Mouse (Mus musculus) neural tube, embryonic 14.5 days (tissue): Measurements from ENCODE around the gene Zfp217. TPM values are rescaled to one million over a fixed set of nuclear protein-coding genes. Genes with fewer than 3 reads are reported as not detected.

Experiments
- ATAC-seq: fragments of 200-750 bp; cut with Nextera tagmentation; 2 replicates; pipeline ENCODE4 v1.8.0; 2017; ENCODE audit warnings: low read depth, mild to moderate bottlenecking, moderate TSS enrichment, moderate library complexity
- H3K27ac ChIP-seq: fragments of 300-500 bp; sonication (generic); 2 replicates; pipeline ENCODE4 v1.5.1; 2014; ENCODE audit warnings: low read depth, mild to moderate bottlenecking, control low read depth, low read length, moderate library complexity, mixed read lengths
- H3K27me3 ChIP-seq: fragments of 300-500 bp; sonication (generic); 2 replicates; pipeline ENCODE4 v1.6.1; 2014; ENCODE audit warnings: low read length; ENCODE audit not compliant: control insufficient read depth, insufficient read depth
- H3K36me3 ChIP-seq: fragments of 300-500 bp; sonication (generic); 2 replicates; pipeline ENCODE4 v1.6.1; 2014; ENCODE audit warnings: low read length, mixed read lengths; ENCODE audit not compliant: control insufficient read depth, insufficient read depth
- H3K4me1 ChIP-seq: fragments of 300-500 bp; sonication (generic); 2 replicates; pipeline ENCODE4 v1.6.1; 2014; ENCODE audit warnings: low read length; ENCODE audit not compliant: control insufficient read depth, insufficient read depth
- H3K4me2 ChIP-seq: fragments of 300-500 bp; sonication (generic); 2 replicates; pipeline ENCODE4 v1.6.1; 2014; ENCODE audit warnings: mild to moderate bottlenecking, low read depth, low read length, control low read depth
- H3K4me3 ChIP-seq: fragments of 300-500 bp; sonication (generic); 2 replicates; pipeline ENCODE4 v1.5.1; 2014; ENCODE audit warnings: low read depth, low read length, control low read depth, mixed read lengths
- H3K9ac ChIP-seq: fragments of 300-500 bp; sonication (generic); replicated peaks from 2 replicates; pipeline ENCODE4 v1.6.1; 2014; ENCODE audit warnings: low read depth, mild to moderate bottlenecking, control low read depth, low read length, mixed read lengths
- H3K9me3 ChIP-seq: fragments of 300-500 bp; sonication (generic); 2 replicates; pipeline ENCODE4 v1.6.1; 2016; ENCODE audit warnings: low read length; ENCODE audit not compliant: control insufficient read depth
- WGBS: fragments of 180-500 bp; shearing (Covaris S2); extraction: QIAGEN DNeasy Blood & Tissue Kit; methylation state at CpG from one replicate; pipeline ENCODE4 v1.1.7; 2014; 5-methylcytosine and 5-hydroxymethylcytosine counted together
- polyA plus RNA-seq: library from polyadenylated mRNA; unstranded; fragments of >200 nt; fragmentation: Nextera tagmentation; extraction: Ambion mirVana; gene quantifications from 2 replicates; pipeline ENCODE4 v1.2.1, GENCODE M21; 2014

Gene Zfp217
- polyA plus RNA-seq, 1 experiment from 2014 or later, result 1.1 TPM

GRCm38 (mm10) chr2:170120139-170121027 lies 27.5 kb downstream of the Zfp217 start:
- no peak overlapping the region for H3K4me3 ChIP-seq
- ATAC-seq, result no peak
- 0 out of 2 replicates have a peak, but pooled peaks cover 4% of the 10 kb centered on the region for H3K4me1 ChIP-seq
- no peak overlapping the region for H3K4me2 ChIP-seq
- WGBS, result 91% methylated on average over 19 of the region's 19 CpGs
- no peak overlapping the region for H3K27ac ChIP-seq
- no peaks in the 10 kb centered on the region for H3K9me3 ChIP-seq
- no peaks in the 10 kb centered on the region for H3K27me3 ChIP-seq
- H3K9ac ChIP-seq, result no peak overlapping the region
- peaks cover 15% of the 10 kb centered on the region for H3K36me3 ChIP-seq

- peak; percentile 45 for ATAC-seq
- no peak overlapping the region for H3K4me2 ChIP-seq
- no peak overlapping the region for H3K27ac ChIP-seq
- no peak overlapping the region for H3K9ac ChIP-seq
- no peaks in the 10 kb centered on the region for H3K27me3 ChIP-seq
- WGBS, result 51% methylated on average over 4 of the region's 4 CpGs
- H3K4me3 ChIP-seq, result no peak overlapping the region
- H3K9me3 ChIP-seq, result no peaks in the 10 kb centered on the region
- H3K36me3 ChIP-seq, result peaks cover 22% of the 10 kb centered on the region
- 0 out of 2 replicates have a peak, but pooled peaks cover 5% of the 10 kb centered on the region for H3K4me1 ChIP-seq
Observed at GRCm38 (mm10) chr2:170116704-170117281, 31.1 kb downstream of the Zfp217 start.

- no peak overlapping the region for H3K27ac ChIP-seq
- H3K9ac ChIP-seq, result no peak overlapping the region
- H3K36me3 ChIP-seq, result peaks cover 12% of the 10 kb centered on the region
- no peaks in the 10 kb centered on the region for H3K27me3 ChIP-seq
- H3K4me1 ChIP-seq, result 0 out of 2 replicates have a peak, but pooled peaks cover 5% of the 10 kb centered on the region
- H3K4me2 ChIP-seq, result no peak overlapping the region
- WGBS, result 78% methylated on average over 8 of the region's 8 CpGs
- no peak for ATAC-seq
- H3K4me3 ChIP-seq, result no peak overlapping the region
- no peaks in the 10 kb centered on the region for H3K9me3 ChIP-seq
Observed at GRCm38 (mm10) chr2:170110306-170110705, 37.6 kb downstream of the Zfp217 start.

- Histone ChIP-seq H3K9me3 (no peaks in the 10 kb centered on the region), H3K9ac (no peak overlapping the region), H3K4me1 (0 out of 2 replicates have a peak, but pooled peaks cover 5% of the 10 kb centered on the region), H3K4me3 (no peak overlapping the region), H3K36me3 (peaks cover 10% of the 10 kb centered on the region), H3K4me2 (no peak overlapping the region), H3K27ac (no peak overlapping the region), H3K27me3 (no peaks in the 10 kb centered on the region)
- ATAC-seq, result no peak
- 40% methylated on average over 5 of the region's 5 CpGs for WGBS
Observed at GRCm38 (mm10) chr2:170109528-170109927, 38.4 kb downstream of the Zfp217 start.

- no peak for ATAC-seq
- Histone ChIP-seq H3K4me1 (0 out of 2 replicates have a peak, but pooled peaks cover 3% of the 10 kb centered on the region), H3K9me3 (no peaks in the 10 kb centered on the region), H3K27ac (no peak overlapping the region), H3K36me3 (peaks cover 5% of the 10 kb centered on the region; the same call in 1 of the 2 replicates), H3K27me3 (no peaks in the 10 kb centered on the region), H3K4me3 (no peak overlapping the region), H3K4me2 (no peak overlapping the region), H3K9ac (no peak overlapping the region)
- 86% methylated on average over 3 of the region's 3 CpGs for WGBS
Observed at GRCm38 (mm10) chr2:170107791-170108190, 40.1 kb downstream of the Zfp217 start.

GRCm38 (mm10) chr2:170106000-170106399 lies 41.9 kb downstream of the Zfp217 start:
- Histone ChIP-seq H3K27ac (no peak overlapping the region), H3K4me1 (no peaks in the 10 kb centered on the region), H3K9me3 (no peaks in the 10 kb centered on the region), H3K4me2 (no peak overlapping the region), H3K36me3 (peaks cover 4% of the 10 kb centered on the region; the same call in 1 of the 2 replicates), H3K4me3 (no peak overlapping the region), H3K27me3 (no peaks in the 10 kb centered on the region), H3K9ac (no peak overlapping the region)
- ATAC-seq, result no peak
- whole genome bisulfite sequencing, result 78% methylated on average over 9 of the region's 9 CpGs

- 95% methylated on average over 6 of the region's 6 CpGs for WGBS
- no peak overlapping the region for H3K4me2 ChIP-seq
- no peaks in the 10 kb centered on the region for H3K27me3 ChIP-seq
- no peak overlapping the region for H3K9ac ChIP-seq
- no peak overlapping the region for H3K4me3 ChIP-seq
- ATAC-seq, result no peak
- no peaks in the 10 kb centered on the region for H3K9me3 ChIP-seq
- H3K27ac ChIP-seq, result no peak overlapping the region
- no peaks in the 10 kb centered on the region for H3K4me1 ChIP-seq
- H3K36me3 ChIP-seq, result no peaks in the 10 kb centered on the region
Observed at GRCm38 (mm10) chr2:170104396-170104795, 43.5 kb downstream of the Zfp217 start.

GRCm38 (mm10) chr2:170103852-170104251 lies 44.1 kb downstream of the Zfp217 start:
- H3K36me3 ChIP-seq, result no peaks in the 10 kb centered on the region
- no peak for ATAC-seq
- no peak overlapping the region for H3K27ac ChIP-seq
- 51% methylated on average over 9 of the region's 9 CpGs for WGBS
- H3K27me3 ChIP-seq, result no peaks in the 10 kb centered on the region
- no peak overlapping the region for H3K4me3 ChIP-seq
- no peaks in the 10 kb centered on the region for H3K9me3 ChIP-seq
- no peaks in the 10 kb centered on the region for H3K4me1 ChIP-seq
- H3K4me2 ChIP-seq, result no peak overlapping the region
- H3K9ac ChIP-seq, result no peak overlapping the region

GRCm38 (mm10) chr2:170103341-170103740 lies 44.6 kb downstream of the Zfp217 start:
- no peak for ATAC-seq
- H3K4me1 ChIP-seq, result no peaks in the 10 kb centered on the region
- no peak overlapping the region for H3K4me3 ChIP-seq
- H3K36me3 ChIP-seq, result no peaks in the 10 kb centered on the region
- no peak overlapping the region for H3K4me2 ChIP-seq
- no peaks in the 10 kb centered on the region for H3K9me3 ChIP-seq
- WGBS, result 87% methylated on average over 5 of the region's 5 CpGs
- no peak overlapping the region for H3K27ac ChIP-seq
- H3K9ac ChIP-seq, result no peak overlapping the region
- H3K27me3 ChIP-seq, result no peaks in the 10 kb centered on the region
